Mouse (Mus musculus): Measurements from ENCODE around the gene Specc1.

Gene Specc1

DNA sequence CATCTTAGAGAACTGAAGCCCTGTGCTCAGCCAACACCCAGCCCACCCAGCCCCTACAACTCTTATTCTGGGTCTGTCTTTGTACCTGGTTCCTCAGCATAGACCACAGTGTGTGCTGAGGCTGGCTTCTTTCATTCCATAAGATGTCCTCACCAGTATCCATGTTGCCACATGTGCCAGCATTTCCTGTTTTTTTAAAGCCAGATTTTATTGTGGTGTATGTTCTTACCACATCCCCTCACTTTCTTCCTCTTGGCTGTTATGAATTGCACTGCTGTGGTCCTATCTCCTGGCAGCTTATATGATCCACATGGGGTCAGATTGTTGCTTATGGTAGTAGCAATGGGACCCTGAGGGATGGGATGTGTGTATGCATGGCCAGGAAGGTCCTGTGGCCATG lies 92.6 kb downstream of the Specc1 start:
- DNase-seq (ENCODE audit: low spot score in 2 of 2): no peak

- no peak for DNase-seq (ENCODE audit: low spot score in 2 of 2)
These were observed 94.1 kb downstream of the Specc1 start for GRCm38 (mm10) chr11:62050356-62051330.

DNA sequence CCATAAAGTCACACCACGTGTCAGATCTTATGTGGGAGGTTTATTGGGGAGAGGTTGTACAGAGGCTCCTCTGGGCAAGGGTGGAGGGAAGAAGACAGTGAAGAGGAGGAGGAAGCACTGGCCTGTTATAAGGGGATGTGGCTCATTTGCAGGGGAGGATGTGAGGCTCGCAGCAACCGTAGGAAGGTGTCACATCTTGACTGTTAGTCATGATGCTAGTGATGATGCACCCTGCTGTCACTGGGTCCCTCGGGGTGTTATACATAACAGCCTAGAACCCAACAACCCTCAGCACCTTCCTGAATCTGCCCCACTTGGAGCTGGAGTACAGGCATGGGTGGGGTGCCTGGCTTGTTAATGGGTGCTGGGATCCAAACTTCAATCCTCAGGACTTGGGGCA lies 94.9 kb downstream of the Specc1 start:
- DNase-seq (ENCODE audit: low spot score in 2 of 2): no peak

DNA sequence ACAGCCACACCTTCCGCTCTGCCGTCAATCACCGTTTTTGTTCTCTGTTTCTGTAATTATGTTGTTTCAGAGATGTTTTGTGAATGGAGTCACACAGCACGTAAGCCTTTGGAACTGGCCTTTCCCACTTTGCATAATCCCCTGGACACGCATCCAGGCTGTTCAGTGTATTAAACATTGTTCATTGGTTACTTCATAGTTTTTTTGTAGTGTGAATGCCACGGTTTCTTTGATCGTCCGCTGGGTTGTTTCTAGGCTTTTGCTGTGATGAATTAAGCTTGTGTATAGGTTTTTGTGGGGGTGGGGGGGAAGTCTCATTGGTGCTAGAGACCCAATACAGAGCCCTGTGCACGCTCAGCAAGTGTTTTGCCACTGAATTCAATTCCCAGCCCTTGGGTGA lies 97.4 kb downstream of the Specc1 start:
- DNase-seq (ENCODE audit: low spot score in 2 of 2): no peak

- no peak for DNase-seq (ENCODE audit: low spot score in 2 of 2)
These were observed 108.0 kb downstream of the Specc1 start for GRCm38 (mm10) chr11:62064565-62064964.

DNA sequence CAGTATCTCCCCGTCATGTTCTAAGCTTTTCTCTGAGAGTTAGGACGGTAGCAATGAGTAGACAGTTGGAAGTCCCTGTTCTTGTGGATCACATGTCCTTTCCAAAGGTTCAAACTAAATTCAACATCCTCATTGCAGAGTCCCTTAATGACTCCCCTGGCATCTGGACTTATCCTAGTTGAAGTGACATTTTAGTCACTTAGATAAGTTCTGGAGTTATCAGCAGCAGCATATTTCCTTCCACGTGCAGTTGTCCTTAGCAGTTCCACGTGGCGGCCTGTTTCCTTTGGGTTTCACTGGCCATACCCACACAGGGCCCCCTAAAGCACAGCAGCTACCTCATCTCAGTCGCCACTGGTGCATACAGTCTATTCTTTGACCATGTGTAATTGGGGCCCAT lies 109.1 kb downstream of the Specc1 start:
- DNase-seq (ENCODE audit: low spot score in 2 of 2): no peak

- peak in 1 of 2 experiments; percentile 10 for DNase-seq (ENCODE audit: low spot score in 2 of 2)
These were observed 113.0 kb downstream of the Specc1 start for GRCm38 (mm10) chr11:62069554-62069953.

GRCm38 (mm10) chr11:62070206-62070605 lies 113.6 kb downstream of the Specc1 start:
- DNase-seq (ENCODE audit: low spot score in 2 of 2): no peak

DNA sequence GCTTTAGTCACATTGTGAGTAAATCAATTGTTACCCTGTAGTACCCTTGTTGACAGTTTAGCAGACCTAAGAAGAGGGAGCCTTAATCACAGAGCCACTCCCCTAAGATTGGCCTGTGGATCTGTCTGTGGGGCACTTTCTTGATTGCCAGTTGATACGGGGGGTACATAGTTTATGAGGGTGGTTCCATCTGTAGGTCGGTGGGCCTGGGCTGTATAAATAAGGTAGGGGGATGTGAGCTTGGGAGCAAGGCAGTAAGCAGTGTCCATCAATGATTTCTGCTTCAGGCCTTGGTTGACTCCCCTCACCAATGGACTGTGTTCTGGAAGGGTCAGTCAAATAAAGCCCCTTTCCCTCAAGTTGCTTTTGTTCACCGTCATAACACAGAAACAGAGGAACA lies 115.8 kb downstream of the Specc1 start:
- no peak for DNase-seq (ENCODE audit: low spot score in 2 of 2)

- DNase-seq (ENCODE audit: low spot score in 2 of 2): no peak
These were observed 117.1 kb downstream of the Specc1 start for GRCm38 (mm10) chr11:62073575-62074140.

GRCm38 (mm10) chr11:62074578-62074977 lies 118.0 kb downstream of the Specc1 start:
- no peak for DNase-seq (ENCODE audit: low spot score in 2 of 2)

- no peak for DNase-seq (ENCODE audit: low spot score in 2 of 2)
These were observed 118.5 kb downstream of the Specc1 start for GRCm38 (mm10) chr11:62075071-62075470.

- DNase-seq (ENCODE audit: low spot score in 2 of 2): no peak
These were observed 119.0 kb downstream of the Specc1 start for GRCm38 (mm10) chr11:62075551-62075950.

DNA sequence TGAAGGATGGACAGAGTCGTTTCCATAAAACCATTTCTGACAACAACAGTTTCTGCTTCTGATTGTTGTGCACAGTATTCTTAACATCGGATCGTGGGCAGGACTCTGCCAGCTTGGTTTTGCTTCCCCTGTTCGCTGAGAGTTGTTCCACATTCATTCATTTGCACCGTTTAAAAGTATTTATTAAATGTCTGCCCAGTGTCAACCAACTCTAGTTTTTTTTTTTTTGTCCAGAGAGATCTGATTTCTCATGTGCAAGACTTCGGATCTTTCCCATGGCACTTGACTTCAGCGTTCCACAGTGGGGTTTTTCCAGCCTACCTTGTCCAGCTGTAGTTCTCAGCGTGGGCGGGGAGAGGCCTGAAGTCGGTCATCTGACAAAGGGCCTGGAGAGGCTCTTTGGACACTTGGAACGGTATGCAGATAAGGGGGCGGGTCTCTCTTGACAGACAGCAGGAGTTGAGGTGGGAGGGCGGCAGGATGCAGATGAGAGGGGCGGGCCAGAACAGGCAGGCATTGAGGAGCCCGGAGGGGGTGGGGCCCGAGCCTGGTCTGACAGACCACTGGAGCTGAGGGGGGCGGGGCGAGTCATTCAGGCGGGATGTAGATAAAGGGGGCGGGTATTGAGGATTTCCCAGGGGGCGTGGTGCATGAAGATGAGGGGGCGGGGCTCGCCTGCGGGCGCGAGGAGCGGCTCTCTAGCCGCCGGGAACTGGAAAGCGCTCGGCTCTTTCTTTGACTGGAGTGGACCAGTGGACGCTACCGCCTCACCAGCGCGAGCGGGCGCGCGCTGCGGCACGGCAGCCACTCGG lies 120.0 kb downstream of the Specc1 start:
- peak; percentile 67 to 92 for DNase-seq (ENCODE audit: low spot score in 2 of 2)

- DNase-seq (ENCODE audit: low spot score in 2 of 2): no peak
These were observed 120.7 kb downstream of the Specc1 start for GRCm38 (mm10) chr11:62077157-62077865.

DNA sequence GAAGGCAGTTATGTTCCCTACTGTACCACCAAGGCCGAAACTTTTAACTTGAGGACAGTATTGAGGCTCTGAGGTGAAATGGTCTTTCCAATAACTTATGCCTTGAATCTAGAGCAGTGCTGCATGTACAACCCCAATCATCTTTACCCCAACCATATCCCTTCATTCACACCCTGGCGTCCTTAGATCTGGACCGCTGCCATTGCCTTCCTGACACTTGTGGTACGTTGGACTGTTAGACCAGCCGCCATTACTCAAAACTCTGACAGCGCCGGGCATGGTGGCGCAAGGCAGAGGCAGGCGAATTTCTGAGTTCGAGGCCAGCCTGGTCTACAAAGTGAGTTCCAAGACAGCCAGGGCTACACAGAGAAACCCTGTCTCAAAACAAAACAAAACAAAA lies 121.8 kb downstream of the Specc1 start:
- no peak for DNase-seq (ENCODE audit: low spot score in 2 of 2)

GRCm38 (mm10) chr11:62079100-62079857 lies 122.7 kb downstream of the Specc1 start:
- no peak for DNase-seq (ENCODE audit: low spot score in 2 of 2)

DNA sequence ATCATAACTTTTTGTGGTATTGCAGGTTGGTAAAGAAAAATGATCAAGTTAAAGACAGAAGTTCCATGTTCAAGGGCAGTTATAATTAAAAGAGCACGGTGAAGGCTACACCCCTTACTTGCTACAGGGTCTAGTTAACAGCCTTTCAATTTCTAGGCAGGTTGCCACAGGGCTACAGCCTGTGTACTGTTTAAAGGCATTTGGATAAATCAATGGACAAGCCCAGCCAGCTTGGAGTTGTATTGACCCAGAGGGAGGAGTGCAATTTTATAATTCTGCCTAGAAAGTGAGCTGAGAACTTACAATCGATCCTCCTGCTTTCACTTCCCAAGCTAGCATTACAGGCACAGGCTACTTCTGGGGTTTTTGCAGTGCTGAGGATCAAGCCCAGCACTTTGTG lies 123.9 kb downstream of the Specc1 start:
- DNase-seq (ENCODE audit: low spot score in 2 of 2): no peak

- DNase-seq (ENCODE audit: low spot score in 2 of 2): no peak
These were observed 130.1 kb downstream of the Specc1 start for GRCm38 (mm10) chr11:62086648-62087047.

DNA sequence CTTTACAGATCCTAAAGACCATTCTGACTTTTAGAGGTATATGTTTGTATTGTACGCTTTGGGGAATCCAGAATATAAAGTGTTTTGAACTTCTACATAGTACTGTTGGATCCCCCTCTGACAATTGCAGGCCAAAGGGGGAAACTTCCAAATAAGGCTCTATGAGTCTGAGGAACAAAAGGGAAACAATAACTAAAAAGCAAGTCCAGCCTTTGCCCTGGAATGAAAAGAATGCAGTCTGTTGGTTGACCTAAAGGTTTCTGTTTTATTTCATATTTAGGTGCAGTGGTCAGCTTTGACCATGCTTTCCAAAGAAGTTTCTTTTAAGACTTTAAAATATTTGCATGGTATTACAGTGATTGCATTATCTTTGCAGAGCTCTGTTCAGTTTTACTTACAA lies 130.5 kb downstream of the Specc1 start:
- no peak for DNase-seq (ENCODE audit: low spot score in 2 of 2)

DNA sequence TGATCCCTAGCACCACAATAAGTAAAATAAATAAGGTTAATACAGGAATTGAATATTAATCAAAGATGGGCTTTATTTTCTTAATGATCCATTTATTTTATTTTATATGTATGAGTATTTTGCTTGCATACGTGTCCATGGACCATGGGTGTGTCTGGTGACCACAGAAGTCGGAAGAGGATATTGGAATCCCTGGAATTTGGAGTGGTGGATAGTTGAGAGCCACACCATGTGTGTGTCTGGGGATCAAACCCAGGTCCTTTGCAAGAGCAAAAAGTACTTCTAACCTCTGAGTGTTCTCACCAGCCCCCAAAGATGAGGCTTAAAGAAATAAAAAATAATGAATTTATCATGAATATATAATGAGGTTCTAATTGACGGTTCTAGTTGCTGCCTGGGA lies 132.1 kb downstream of the Specc1 start:
- no peak for DNase-seq (ENCODE audit: low spot score in 2 of 2)

Data from spleen, postnatal 10 days (tissue).